Mouse (Mus musculus): ENCODE measurements around the gene Sirt6. TPM values are rescaled to one million over a fixed set of nuclear protein-coding genes. Genes with fewer than 3 reads are reported as not detected.

Gene Sirt6
- polyA plus RNA-seq, 1 experiment from 2014 or later = 34.1 TPM

- H3K4me2 ChIP-seq (ENCODE audit: low read length) = peak within 1 kb of the TSS; percentile 54
- WGBS = 1% methylated on average over 28 of the region's 28 CpGs
- peak; percentile 100 for DNase-seq (ENCODE audit: low spot score)
- H3K4me1 ChIP-seq (replicated peaks; ENCODE audit: control insufficient read depth, insufficient read depth, low read length) = peaks cover 45% of the 10 kb centered on the region
- no peak within 1 kb of the TSS; the same call in 1 of the 2 replicates for H3K9ac ChIP-seq (ENCODE audit: low read length)
- no peaks in the 10 kb centered on the region for H3K27me3 ChIP-seq (replicated peaks; ENCODE audit: control insufficient read depth, insufficient read depth, low read length)
- H3K36me3 ChIP-seq (ENCODE audit: control insufficient read depth, insufficient read depth, low read length) = no peaks in the 10 kb centered on the region
- peak within 1 kb of the TSS; percentile 17 for H3K4me3 ChIP-seq (ENCODE audit: low read depth, low read length)
- peak; percentile 89 for ATAC-seq (replicated peaks; ENCODE audit: low FRiP score, low TSS enrichment, low read depth)
- H3K27ac ChIP-seq (ENCODE audit: low read depth) = peak within 1 kb of the TSS; percentile 27; the same call in 1 of the 2 replicates
- no peaks in the 10 kb centered on the region for H3K9me3 ChIP-seq (ENCODE audit: control insufficient read depth, low read length)
Observed at GRCm38 (mm10) chr10:81600738-81601203, 26.8 kb downstream of the Sirt6 start, which contains the start of gene Tle6. TSS of gene Tle6 (minus strand) at chr10:81601073.

- Histone ChIP-seq H3K4me2 (ENCODE audit: low read length) (no peak overlapping the region; the same call in 1 of the 2 replicates), H3K4me3 (ENCODE audit: low read depth, low read length) (no peak overlapping the region), H3K9ac (ENCODE audit: low read length) (no peak overlapping the region), H3K27ac (ENCODE audit: low read depth) (no peak overlapping the region), H3K9me3 (ENCODE audit: control insufficient read depth, low read length) (no peaks in the 10 kb centered on the region), H3K36me3 (ENCODE audit: control insufficient read depth, insufficient read depth, low read length) (no peaks in the 10 kb centered on the region), H3K27me3 (replicated peaks; ENCODE audit: control insufficient read depth, insufficient read depth, low read length) (0 out of 2 replicates have a peak, but pooled peaks cover 2% of the 10 kb centered on the region), H3K4me1 (replicated peaks; ENCODE audit: control insufficient read depth, insufficient read depth, low read length) (peaks cover 52% of the 10 kb centered on the region)
- ATAC-seq (replicated peaks; ENCODE audit: low FRiP score, low TSS enrichment, low read depth) (no peak), DNase-seq (ENCODE audit: low spot score) (no peak)
- WGBS = 57% methylated on average over 10 of the region's 10 CpGs
Observed at GRCm38 (mm10) chr10:81600096-81600495, 27.5 kb downstream of the Sirt6 start.

- Histone ChIP-seq H3K4me3 (ENCODE audit: low read depth, low read length) (no peak overlapping the region), H3K4me2 (ENCODE audit: low read length) (no peak overlapping the region), H3K9me3 (ENCODE audit: control insufficient read depth, low read length) (no peaks in the 10 kb centered on the region), H3K27me3 (replicated peaks; ENCODE audit: control insufficient read depth, insufficient read depth, low read length) (0 out of 2 replicates have a peak, but pooled peaks cover 4% of the 10 kb centered on the region), H3K4me1 (replicated peaks; ENCODE audit: control insufficient read depth, insufficient read depth, low read length) (peaks cover 50% of the 10 kb centered on the region), H3K9ac (ENCODE audit: low read length) (no peak overlapping the region), H3K36me3 (ENCODE audit: control insufficient read depth, insufficient read depth, low read length) (no peaks in the 10 kb centered on the region), H3K27ac (ENCODE audit: low read depth) (no peak overlapping the region)
- ATAC-seq (replicated peaks; ENCODE audit: low FRiP score, low TSS enrichment, low read depth) (no peak), DNase-seq (ENCODE audit: low spot score) (no peak)
- WGBS = 71% methylated on average over 5 of the region's 5 CpGs
Observed at GRCm38 (mm10) chr10:81599630-81600029, 28.0 kb downstream of the Sirt6 start.

GRCm38 (mm10) chr10:81598871-81599270 is 28.7 kb downstream of the Sirt6 start:
- H3K36me3 ChIP-seq (ENCODE audit: control insufficient read depth, insufficient read depth, low read length) = no peaks in the 10 kb centered on the region
- no peaks in the 10 kb centered on the region for H3K9me3 ChIP-seq (ENCODE audit: control insufficient read depth, low read length)
- DNase-seq (ENCODE audit: low spot score) (no peak), ATAC-seq (replicated peaks; ENCODE audit: low FRiP score, low TSS enrichment, low read depth) (no peak)
- peaks cover 11% of the 10 kb centered on the region; the same call in 1 of the 2 replicates for H3K27me3 ChIP-seq (replicated peaks; ENCODE audit: control insufficient read depth, insufficient read depth, low read length)
- H3K4me1 ChIP-seq (replicated peaks; ENCODE audit: control insufficient read depth, insufficient read depth, low read length) = peaks cover 50% of the 10 kb centered on the region
- no peak overlapping the region for H3K9ac ChIP-seq (ENCODE audit: low read length)
- H3K4me3 ChIP-seq (ENCODE audit: low read depth, low read length) = no peak overlapping the region
- H3K4me2 ChIP-seq (ENCODE audit: low read length) = no peak overlapping the region
- no peak overlapping the region for H3K27ac ChIP-seq (ENCODE audit: low read depth)
- WGBS = 39% methylated on average over 6 of the region's 6 CpGs

GRCm38 (mm10) chr10:81598342-81598741 is 29.3 kb downstream of the Sirt6 start:
- no peak overlapping the region for H3K9ac ChIP-seq (ENCODE audit: low read length)
- H3K27ac ChIP-seq (ENCODE audit: low read depth) = no peak overlapping the region
- no peak overlapping the region for H3K4me2 ChIP-seq (ENCODE audit: low read length)
- no peak overlapping the region for H3K4me3 ChIP-seq (ENCODE audit: low read depth, low read length)
- 32% methylated on average over 3 of the region's 3 CpGs for WGBS
- peaks cover 15% of the 10 kb centered on the region; the same call in 1 of the 2 replicates for H3K27me3 ChIP-seq (replicated peaks; ENCODE audit: control insufficient read depth, insufficient read depth, low read length)
- H3K36me3 ChIP-seq (ENCODE audit: control insufficient read depth, insufficient read depth, low read length) = no peaks in the 10 kb centered on the region
- no peaks in the 10 kb centered on the region for H3K9me3 ChIP-seq (ENCODE audit: control insufficient read depth, low read length)
- DNase-seq (ENCODE audit: low spot score) (no peak), ATAC-seq (replicated peaks; ENCODE audit: low FRiP score, low TSS enrichment, low read depth) (no peak)
- peaks cover 50% of the 10 kb centered on the region for H3K4me1 ChIP-seq (replicated peaks; ENCODE audit: control insufficient read depth, insufficient read depth, low read length)

- peak overlapping the region; percentile 51; the same call in 1 of the 2 replicates for H3K27ac ChIP-seq (ENCODE audit: low read depth)
- no peak overlapping the region; the same call in 1 of the 2 replicates for H3K9ac ChIP-seq (ENCODE audit: low read length)
- H3K4me3 ChIP-seq (ENCODE audit: low read depth, low read length) = peak overlapping the region; percentile 10; the same call in 1 of the 2 replicates
- H3K4me2 ChIP-seq (ENCODE audit: low read length) = peak overlapping the region; percentile 49
- 6% methylated on average over 11 of the region's 12 CpGs for WGBS
- H3K36me3 ChIP-seq (ENCODE audit: control insufficient read depth, insufficient read depth, low read length) = no peaks in the 10 kb centered on the region
- DNase-seq (ENCODE audit: low spot score) = peak; percentile 73
- H3K27me3 ChIP-seq (replicated peaks; ENCODE audit: control insufficient read depth, insufficient read depth, low read length) = peaks cover 22% of the 10 kb centered on the region
- no peaks in the 10 kb centered on the region for H3K9me3 ChIP-seq (ENCODE audit: control insufficient read depth, low read length)
- H3K4me1 ChIP-seq (replicated peaks; ENCODE audit: control insufficient read depth, insufficient read depth, low read length) = peaks cover 45% of the 10 kb centered on the region
- 0 out of 2 replicates have a peak, but pooled peaks have one; percentile 13 for ATAC-seq (replicated peaks; ENCODE audit: low FRiP score, low TSS enrichment, low read depth)
Observed at GRCm38 (mm10) chr10:81597137-81597950, 30.3 kb downstream of the Sirt6 start.

GRCm38 (mm10) chr10:81596611-81597010 is 31.0 kb downstream of the Sirt6 start:
- ATAC-seq (replicated peaks; ENCODE audit: low FRiP score, low TSS enrichment, low read depth) = no peak
- Histone ChIP-seq H3K9me3 (ENCODE audit: control insufficient read depth, low read length) (no peaks in the 10 kb centered on the region), H3K9ac (ENCODE audit: low read length) (peak overlapping the region; percentile 22; the same call in 1 of the 2 replicates), H3K4me1 (replicated peaks; ENCODE audit: control insufficient read depth, insufficient read depth, low read length) (peaks cover 42% of the 10 kb centered on the region), H3K36me3 (ENCODE audit: control insufficient read depth, insufficient read depth, low read length) (no peaks in the 10 kb centered on the region), H3K27ac (ENCODE audit: low read depth) (0 out of 2 replicates have a peak overlapping the region, but pooled peaks have one; percentile 51), H3K4me2 (ENCODE audit: low read length) (peak overlapping the region; percentile 49), H3K27me3 (replicated peaks; ENCODE audit: control insufficient read depth, insufficient read depth, low read length) (peaks cover 23% of the 10 kb centered on the region), H3K4me3 (ENCODE audit: low read depth, low read length) (peak overlapping the region; percentile 10; the same call in 1 of the 2 replicates)
- no peak for DNase-seq (ENCODE audit: low spot score)
- WGBS = 13% methylated on average over 10 of the region's 10 CpGs

- no peak overlapping the region; the same call in 1 of the 2 replicates for H3K4me2 ChIP-seq (ENCODE audit: low read length)
- H3K9ac ChIP-seq (ENCODE audit: low read length) = no peak overlapping the region
- no peak overlapping the region for H3K4me3 ChIP-seq (ENCODE audit: low read depth, low read length)
- H3K27me3 ChIP-seq (replicated peaks; ENCODE audit: control insufficient read depth, insufficient read depth, low read length) = peaks cover 23% of the 10 kb centered on the region
- no peaks in the 10 kb centered on the region for H3K9me3 ChIP-seq (ENCODE audit: control insufficient read depth, low read length)
- ATAC-seq (replicated peaks; ENCODE audit: low FRiP score, low TSS enrichment, low read depth) = no peak
- H3K36me3 ChIP-seq (ENCODE audit: control insufficient read depth, insufficient read depth, low read length) = no peaks in the 10 kb centered on the region
- H3K4me1 ChIP-seq (replicated peaks; ENCODE audit: control insufficient read depth, insufficient read depth, low read length) = peaks cover 33% of the 10 kb centered on the region
- 29% methylated on average over 5 of the region's 5 CpGs for WGBS
- no peak overlapping the region for H3K27ac ChIP-seq (ENCODE audit: low read depth)
- DNase-seq (ENCODE audit: low spot score) = no peak
Observed at GRCm38 (mm10) chr10:81595599-81595998, 32.0 kb downstream of the Sirt6 start.
